Mouse (Mus musculus): Measurements from ENCODE around the gene Plekho2. TPM values are rescaled to one million over a fixed set of nuclear protein-coding genes. Genes with fewer than 3 reads are reported as not detected.

Gene Plekho2
- polyA plus RNA-seq, 1 experiment: 55.8 TPM

GRCm38 (mm10) chr9:65549139-65549538 is 30.7 kb downstream of the Plekho2 start:
- H3K4me3 ChIP-seq (ENCODE audit: extremely low read depth, insufficient read depth, insufficient read length): no peak overlapping the region
- H3K27ac ChIP-seq (ENCODE audit: insufficient read depth, low read length): peak overlapping the region; percentile 0; the same call in 1 of the 2 replicates
- TF ChIP-seq CTCF (IDR thresholded peaks at IDR 0.05; ENCODE audit: extremely low read depth, insufficient read depth, insufficient read length, insufficient replicate concordance) (no peak), POLR2A (IDR thresholded peaks at IDR 0.05; ENCODE audit: low read depth, low read length) (no peak)
- 0 out of 2 replicates have a peak, but pooled peaks cover under 1% of the 10 kb centered on the region for H3K36me3 ChIP-seq (ENCODE audit: control insufficient read depth, insufficient read depth, low read length)
- 80% methylated on average over 3 of the region's 3 CpGs for WGBS
- peaks cover 50% of the 10 kb centered on the region; the same call in 1 of the 2 replicates for H3K4me1 ChIP-seq (ENCODE audit: control insufficient read depth, insufficient read depth, insufficient read length)
- no peak for DNase-seq (ENCODE audit: low read depth in 1 of 2, low spot score in 2 of 2)
- no peaks in the 10 kb centered on the region for H3K27me3 ChIP-seq (ENCODE audit: control insufficient read depth, insufficient read depth, low read length)

- DNase-seq (ENCODE audit: low read depth in 1 of 2, low spot score in 2 of 2): no peak
- TF ChIP-seq CTCF (IDR thresholded peaks at IDR 0.05; ENCODE audit: extremely low read depth, insufficient read depth, insufficient read length, insufficient replicate concordance): no peak
- TF ChIP-seq POLR2A (IDR thresholded peaks at IDR 0.05; ENCODE audit: low read depth, low read length): no peak
- WGBS: 86% methylated on average over 8 of the region's 8 CpGs
- Histone ChIP-seq H3K27ac (ENCODE audit: insufficient read depth, low read length) (peak overlapping the region; percentile 22; the same call in 1 of the 2 replicates), H3K4me1 (ENCODE audit: control insufficient read depth, insufficient read depth, insufficient read length) (peaks cover 53% of the 10 kb centered on the region; the same call in 1 of the 2 replicates), H3K36me3 (ENCODE audit: control insufficient read depth, insufficient read depth, low read length) (no peaks in the 10 kb centered on the region), H3K4me3 (ENCODE audit: extremely low read depth, insufficient read depth, insufficient read length) (no peak overlapping the region), H3K27me3 (ENCODE audit: control insufficient read depth, insufficient read depth, low read length) (no peaks in the 10 kb centered on the region)
Measured at GRCm38 (mm10) chr9:65548311-65548710, 31.5 kb downstream of the Plekho2 start.

GRCm38 (mm10) chr9:65547844-65548243 is 32.0 kb downstream of the Plekho2 start:
- Histone ChIP-seq H3K4me1 (ENCODE audit: control insufficient read depth, insufficient read depth, insufficient read length) (peaks cover 53% of the 10 kb centered on the region; the same call in 1 of the 2 replicates), H3K27ac (ENCODE audit: insufficient read depth, low read length) (peak overlapping the region; percentile 24), H3K36me3 (ENCODE audit: control insufficient read depth, insufficient read depth, low read length) (no peaks in the 10 kb centered on the region), H3K4me3 (ENCODE audit: extremely low read depth, insufficient read depth, insufficient read length) (no peak overlapping the region), H3K27me3 (ENCODE audit: control insufficient read depth, insufficient read depth, low read length) (no peaks in the 10 kb centered on the region)
- TF ChIP-seq POLR2A (IDR thresholded peaks at IDR 0.05; ENCODE audit: low read depth, low read length) (no peak), CTCF (IDR thresholded peaks at IDR 0.05; ENCODE audit: extremely low read depth, insufficient read depth, insufficient read length, insufficient replicate concordance) (no peak)
- 27% methylated on average over 4 of the region's 4 CpGs for WGBS
- DNase-seq (ENCODE audit: low read depth in 1 of 2, low spot score in 2 of 2): no peak

GRCm38 (mm10) chr9:65547111-65547510 is 32.7 kb downstream of the Plekho2 start:
- TF ChIP-seq CTCF (IDR thresholded peaks at IDR 0.05; ENCODE audit: extremely low read depth, insufficient read depth, insufficient read length, insufficient replicate concordance): no peak
- no peak for TF ChIP-seq POLR2A (IDR thresholded peaks at IDR 0.05; ENCODE audit: low read depth, low read length)
- Histone ChIP-seq H3K4me1 (ENCODE audit: control insufficient read depth, insufficient read depth, insufficient read length) (peaks cover 53% of the 10 kb centered on the region), H3K27ac (ENCODE audit: insufficient read depth, low read length) (peak overlapping the region; percentile 66), H3K4me3 (ENCODE audit: extremely low read depth, insufficient read depth, insufficient read length) (no peak overlapping the region), H3K36me3 (ENCODE audit: control insufficient read depth, insufficient read depth, low read length) (no peaks in the 10 kb centered on the region), H3K27me3 (ENCODE audit: control insufficient read depth, insufficient read depth, low read length) (no peaks in the 10 kb centered on the region)
- no peak for DNase-seq (ENCODE audit: low read depth in 1 of 2, low spot score in 2 of 2)
- 90% methylated on average over 5 of the region's 5 CpGs for WGBS

GRCm38 (mm10) chr9:65546413-65546695 is 33.5 kb downstream of the Plekho2 start:
- WGBS: 53% methylated on average over 4 of the region's 4 CpGs
- TF ChIP-seq POLR2A (IDR thresholded peaks at IDR 0.05; ENCODE audit: low read depth, low read length) (no peak), CTCF (IDR thresholded peaks at IDR 0.05; ENCODE audit: extremely low read depth, insufficient read depth, insufficient read length, insufficient replicate concordance) (no peak)
- Histone ChIP-seq H3K36me3 (ENCODE audit: control insufficient read depth, insufficient read depth, low read length) (no peaks in the 10 kb centered on the region), H3K4me3 (ENCODE audit: extremely low read depth, insufficient read depth, insufficient read length) (no peak overlapping the region), H3K4me1 (ENCODE audit: control insufficient read depth, insufficient read depth, insufficient read length) (peaks cover 53% of the 10 kb centered on the region), H3K27me3 (ENCODE audit: control insufficient read depth, insufficient read depth, low read length) (no peaks in the 10 kb centered on the region), H3K27ac (ENCODE audit: insufficient read depth, low read length) (peak overlapping the region; percentile 66)
- no peak for DNase-seq (ENCODE audit: low read depth in 1 of 2, low spot score in 2 of 2)

- Histone ChIP-seq H3K36me3 (ENCODE audit: control insufficient read depth, insufficient read depth, low read length) (no peaks in the 10 kb centered on the region), H3K4me1 (ENCODE audit: control insufficient read depth, insufficient read depth, insufficient read length) (peaks cover 51% of the 10 kb centered on the region), H3K27me3 (ENCODE audit: control insufficient read depth, insufficient read depth, low read length) (no peaks in the 10 kb centered on the region), H3K4me3 (ENCODE audit: extremely low read depth, insufficient read depth, insufficient read length) (no peak overlapping the region), H3K27ac (ENCODE audit: insufficient read depth, low read length) (peak overlapping the region; percentile 66)
- no peak for DNase-seq (ENCODE audit: low read depth in 1 of 2, low spot score in 2 of 2)
- TF ChIP-seq POLR2A (IDR thresholded peaks at IDR 0.05; ENCODE audit: low read depth, low read length): no peak
- no peak for TF ChIP-seq CTCF (IDR thresholded peaks at IDR 0.05; ENCODE audit: extremely low read depth, insufficient read depth, insufficient read length, insufficient replicate concordance)
- WGBS: 60% methylated on average over 10 of the region's 10 CpGs
Measured at GRCm38 (mm10) chr9:65545635-65546412, 34.0 kb downstream of the Plekho2 start.

GRCm38 (mm10) chr9:65542111-65542524 is 37.7 kb downstream of the Plekho2 start:
- WGBS: 7% methylated on average over 7 of the region's 7 CpGs
- no peak overlapping the region for H3K4me3 ChIP-seq (ENCODE audit: extremely low read depth, insufficient read depth, insufficient read length)
- H3K27me3 ChIP-seq (ENCODE audit: control insufficient read depth, insufficient read depth, low read length): no peaks in the 10 kb centered on the region
- no peaks in the 10 kb centered on the region for H3K36me3 ChIP-seq (ENCODE audit: control insufficient read depth, insufficient read depth, low read length)
- TF ChIP-seq CTCF (IDR thresholded peaks at IDR 0.05; ENCODE audit: extremely low read depth, insufficient read depth, insufficient read length, insufficient replicate concordance) (no peak), POLR2A (IDR thresholded peaks at IDR 0.05; ENCODE audit: low read depth, low read length) (no peak)
- peak overlapping the region; percentile 98 for H3K27ac ChIP-seq (ENCODE audit: insufficient read depth, low read length)
- DNase-seq (ENCODE audit: low read depth in 1 of 2, low spot score in 2 of 2): peak in 1 of 2 experiments; percentile 73
- peaks cover 41% of the 10 kb centered on the region for H3K4me1 ChIP-seq (ENCODE audit: control insufficient read depth, insufficient read depth, insufficient read length)

Data from spleen, adult 2 months (tissue).